Mouse (Mus musculus) midbrain, embryonic 13.5 days (tissue): ENCODE data around the gene Gcnt1. TPM values are rescaled to one million over a fixed set of nuclear protein-coding genes. Genes with fewer than 3 reads are reported as not detected.

Experiments
- ATAC-seq: fragments of 200-750 bp; cut with Nextera tagmentation; 2 replicates; pipeline ENCODE4 v1.8.0; 2017; ENCODE audit warnings: mild to moderate bottlenecking, moderate TSS enrichment, moderate library complexity
- H3K27ac ChIP-seq: fragments of 300-500 bp; sonication (generic); 2 replicates; pipeline ENCODE4 v1.5.1; 2015; ENCODE audit warnings: inconsistent platforms, mild to moderate bottlenecking, moderate library complexity
- H3K27me3 ChIP-seq: fragments of 300-500 bp; sonication (generic); 2 replicates; pipeline ENCODE4 v1.6.1; 2015; ENCODE audit warnings: mild to moderate bottlenecking, inconsistent platforms
- H3K36me3 ChIP-seq: fragments of 300-500 bp; sonication (generic); 2 replicates; pipeline ENCODE4 v1.6.1; 2015; ENCODE audit warnings: mild to moderate bottlenecking, inconsistent platforms
- H3K4me1 ChIP-seq: fragments of 300-500 bp; sonication (generic); replicated peaks from 2 replicates; pipeline ENCODE4 v1.6.1; 2015; ENCODE audit warnings: inconsistent platforms
- H3K4me2 ChIP-seq: fragments of 300-500 bp; sonication (generic); replicated peaks from 2 replicates; pipeline ENCODE4 v1.6.1; 2015; ENCODE audit warnings: moderate library complexity, mild to moderate bottlenecking, inconsistent platforms
- H3K4me3 ChIP-seq: fragments of 300-500 bp; sonication (generic); replicated peaks from 2 replicates; pipeline ENCODE4 v1.5.1; 2015; ENCODE audit warnings: mild to moderate bottlenecking, inconsistent platforms
- H3K9ac ChIP-seq: fragments of 300-500 bp; sonication (generic); replicated peaks from 2 replicates; pipeline ENCODE4 v1.6.1; 2015; ENCODE audit warnings: mild to moderate bottlenecking, inconsistent platforms
- H3K9me3 ChIP-seq: fragments of 300-500 bp; sonication (generic); 2 replicates; pipeline ENCODE4 v1.6.1; 2016; ENCODE audit warnings: mild to moderate bottlenecking, inconsistent platforms
- WGBS: fragments of 180-500 bp; shearing (Covaris S2); methylation state at CpG from one replicate; pipeline ENCODE4 v1.1.7; 2015; 5-methylcytosine and 5-hydroxymethylcytosine counted together
- polyA plus RNA-seq: library from polyadenylated mRNA; unstranded; fragments of >200 nt; fragmentation: Nextera tagmentation; extraction: Ambion mirVana; gene quantifications from 2 replicates; pipeline ENCODE4 v1.2.1, GENCODE M21; 2015

Gcnt1 gene
- polyA plus RNA-seq, 1 experiment from 2014 or later = 0.52 TPM

- H3K4me2 ChIP-seq = no peak overlapping the region
- 96% methylated on average over 4 of the region's 4 CpGs for WGBS
- no peaks in the 10 kb centered on the region for H3K27me3 ChIP-seq
- no peak overlapping the region for H3K9ac ChIP-seq
- H3K9me3 ChIP-seq = no peaks in the 10 kb centered on the region
- no peaks in the 10 kb centered on the region for H3K4me1 ChIP-seq
- no peak for ATAC-seq
- H3K36me3 ChIP-seq = no peaks in the 10 kb centered on the region
- H3K27ac ChIP-seq = no peak overlapping the region
- no peak overlapping the region for H3K4me3 ChIP-seq
Observed at GRCm38 (mm10) chr19:17278381-17279051, 94.1 kb downstream of the Gcnt1 start.

Other genes starting within 250 kb of the Gcnt1 start
- 62.6 and 67.2 TPM in 2 replicates for gene Rfk, start 21.2 kb upstream of the Gcnt1 start, polyA plus RNA-seq